Mouse (Mus musculus) testis, adult 2 months (tissue): ENCODE results near the gene Spock1.

ENCODE experiments used
- CTCF ChIP-seq: fragments of 200-500 bp; IDR thresholded peaks from 2 replicates; pipeline ENCODE4 v1.5.1; 2012; ENCODE audit warnings: low read depth, mild to moderate bottlenecking, inconsistent platforms, low read length, moderate library complexity; ENCODE audit not compliant: control insufficient read depth, insufficient read depth, insufficient replicate concordance
- POLR2A ChIP-seq: fragments of 200-500 bp; IDR thresholded peaks from 2 replicates; pipeline ENCODE4 v1.6.1; 2012; ENCODE audit warnings: low read depth, mild to moderate bottlenecking, inconsistent platforms, low read length, moderate library complexity; ENCODE audit not compliant: control insufficient read depth

DNA sequence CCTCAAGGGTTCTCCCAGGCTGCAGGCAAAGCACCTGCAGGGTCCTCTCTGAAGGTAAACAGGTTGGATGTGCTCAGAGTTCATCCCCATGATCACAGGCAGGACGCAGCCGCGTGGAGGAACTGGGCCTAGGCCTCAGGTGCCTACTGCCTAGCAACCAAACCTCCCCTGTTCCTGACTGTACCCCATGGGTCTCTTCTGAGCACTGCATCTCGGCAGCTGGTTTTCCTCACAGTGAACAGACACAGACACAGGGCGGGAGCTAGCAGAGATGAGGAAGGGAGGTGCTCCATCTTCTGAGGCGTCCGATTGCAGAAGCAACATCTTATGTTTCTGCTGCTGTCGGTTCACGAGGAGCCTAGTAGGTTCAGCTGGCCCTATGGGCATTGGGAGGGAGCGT, 30.4 kb downstream of the Spock1 start:
- TF ChIP-seq POLR2A (no peak), CTCF (no peak)
